Mouse (Mus musculus) testis, postnatal 10 days (tissue): Measurements from ENCODE around the gene Fgb.

Source experiments
- DNase-seq: peaks from one replicate; pipeline ENCODE4 v3.0.0; 2021; ENCODE audit warnings: low spot score

Fgb gene

GRCm38 (mm10) chr3:83049680-83050079 is at the start of gene Fgb:
TSS of gene Fgb (minus strand) at chr3:83049863.
- no peak for DNase-seq

GRCm38 (mm10) chr3:83099139-83099538 is 49.5 kb upstream of the Fgb start:
- no peak for DNase-seq

GRCm38 (mm10) chr3:83098546-83099034 is 48.9 kb upstream of the Fgb start:
- no peak for DNase-seq

- DNase-seq = no peak
Measured at GRCm38 (mm10) chr3:83097586-83097985, 47.9 kb upstream of the Fgb start.

GRCm38 (mm10) chr3:83080567-83081055 is 30.9 kb upstream of the Fgb start:
- peak; percentile 64 for DNase-seq

GRCm38 (mm10) chr3:83076563-83076962 is 26.9 kb upstream of the Fgb start:
- DNase-seq = peak; percentile 25

GRCm38 (mm10) chr3:83070231-83070630 is 20.6 kb upstream of the Fgb start:
- DNase-seq = no peak

GRCm38 (mm10) chr3:83068869-83069268 is 19.2 kb upstream of the Fgb start:
- DNase-seq = no peak

GRCm38 (mm10) chr3:83067920-83068319 is 18.3 kb upstream of the Fgb start:
- DNase-seq = no peak

- no peak for DNase-seq
Measured at GRCm38 (mm10) chr3:83057046-83057445, 7.4 kb upstream of the Fgb start.

- peak; percentile 100 for DNase-seq
Measured at GRCm38 (mm10) chr3:83055281-83056038, 5.8 kb upstream of the Fgb start, which contains the start of gene Plrg1. TSS of gene Plrg1 (plus strand) at chr3:83055522.

GRCm38 (mm10) chr3:83054759-83055158 is 5.1 kb upstream of the Fgb start:
- DNase-seq = no peak

- DNase-seq = peak; percentile 52
Measured at GRCm38 (mm10) chr3:83053758-83054157, 4.1 kb upstream of the Fgb start.

GRCm38 (mm10) chr3:83053126-83053525 is 3.5 kb upstream of the Fgb start:
- DNase-seq = no peak

- no peak for DNase-seq
Measured at GRCm38 (mm10) chr3:83052102-83052501, 2.4 kb upstream of the Fgb start.

- DNase-seq = no peak
Measured at GRCm38 (mm10) chr3:83050661-83051060, 998 bp upstream of the Fgb start.

GRCm38 (mm10) chr3:83046649-83047048 is 3.0 kb downstream of the Fgb start:
- DNase-seq = no peak

GRCm38 (mm10) chr3:83042451-83042850 is 7.2 kb downstream of the Fgb start:
- no peak for DNase-seq

- DNase-seq = no peak
Measured at GRCm38 (mm10) chr3:83039666-83040065, 10.0 kb downstream of the Fgb start.

- DNase-seq = no peak
Measured at GRCm38 (mm10) chr3:83038865-83039264, 10.8 kb downstream of the Fgb start.

GRCm38 (mm10) chr3:83033801-83034200 is 15.9 kb downstream of the Fgb start:
- DNase-seq = no peak

GRCm38 (mm10) chr3:83032746-83033308 is 16.8 kb downstream of the Fgb start:
- no peak for DNase-seq

- DNase-seq = no peak
Measured at GRCm38 (mm10) chr3:83030331-83030730, 19.3 kb downstream of the Fgb start.
